Mouse (Mus musculus): Measurements from ENCODE around the gene Parg. TPM values are rescaled to one million over a fixed set of nuclear protein-coding genes. Genes with fewer than 3 reads are reported as not detected.

Gene Parg
- 36.9 and 46.5 TPM in 2 replicates for polyA plus RNA-seq (2014; fragmentation: Nextera tagmentation; extraction: Ambion mirVana)

GRCm38 (mm10) chr14:32201791-32202451 is at the start of gene Parg, which contains the start of gene Timm23:
Parg (plus strand) TSS chr14:32201949.
Timm23 (minus strand) TSS chr14:32201898.
- Histone ChIP-seq H3K36me3 (ENCODE audit: control insufficient read depth, insufficient read depth, low read length) (peaks cover 16% of the 10 kb centered on the region), H3K9ac (replicated peaks; ENCODE audit: low read depth, low read length) (peak within 1 kb of the TSS; percentile 89), H3K27me3 (ENCODE audit: control insufficient read depth, insufficient read depth, low read length) (peaks cover 3% of the 10 kb centered on the region; the same call in 1 of the 2 replicates), H3K4me3 (ENCODE audit: low read depth, low read length) (peak within 1 kb of the TSS; percentile 100), H3K27ac (ENCODE audit: low read depth, low read length) (peak within 1 kb of the TSS; percentile 67), H3K9me3 (ENCODE audit: control insufficient read depth, low read length) (no peaks in the 10 kb centered on the region), H3K4me1 (ENCODE audit: control insufficient read depth, insufficient read depth, low read length) (peaks cover 18% of the 10 kb centered on the region), H3K4me2 (ENCODE audit: low read depth, low read length) (peak within 1 kb of the TSS; percentile 80)
- under 1% methylated on average over 76 of the region's 77 CpGs for WGBS
- ATAC-seq (ENCODE audit: low read depth) = peak; percentile 96

DNA sequence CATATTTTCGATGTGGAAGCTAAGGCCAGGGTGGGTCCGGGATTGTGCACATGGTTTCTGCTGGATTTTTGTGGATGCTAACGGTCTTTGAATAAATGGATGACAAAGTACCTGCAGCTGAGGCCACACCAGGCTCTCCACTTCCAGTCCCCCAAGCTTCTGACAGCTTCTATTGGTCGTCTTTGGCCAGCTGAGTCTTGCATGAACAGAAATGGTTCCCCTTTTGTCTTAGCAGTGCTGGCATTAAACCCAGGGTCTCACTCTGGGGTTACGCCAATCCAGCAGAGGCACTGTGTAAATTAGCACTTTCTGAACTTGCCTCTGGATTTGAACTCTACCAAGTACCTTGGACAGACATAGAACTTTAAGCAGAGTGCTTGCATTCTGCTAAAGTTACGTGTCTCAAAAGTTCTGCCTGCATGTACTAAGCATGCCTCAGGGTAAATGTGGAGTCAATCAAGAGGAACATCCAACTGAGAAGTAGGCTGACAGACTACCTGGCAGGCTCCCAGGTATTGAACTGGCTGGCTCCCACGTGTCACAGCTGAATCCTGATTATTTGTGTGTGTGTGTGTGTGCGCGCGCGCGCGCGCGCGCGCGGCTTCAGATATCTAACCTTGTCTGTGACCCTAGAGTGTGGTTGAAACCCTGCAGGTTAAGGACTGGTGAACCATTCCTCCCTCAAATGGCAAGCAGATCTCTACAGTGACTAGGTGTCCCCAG is 49.3 kb upstream of the Parg start:
- ATAC-seq (ENCODE audit: low read depth) = no peak
- H3K9me3 ChIP-seq (ENCODE audit: control insufficient read depth, low read length) = peaks cover 4% of the 10 kb centered on the region; the same call in 1 of the 2 replicates
- H3K27me3 ChIP-seq (ENCODE audit: control insufficient read depth, insufficient read depth, low read length) = no peaks in the 10 kb centered on the region
- H3K4me2 ChIP-seq (ENCODE audit: low read depth, low read length) = no peak overlapping the region
- H3K27ac ChIP-seq (ENCODE audit: low read depth, low read length) = no peak overlapping the region
- H3K4me1 ChIP-seq (ENCODE audit: control insufficient read depth, insufficient read depth, low read length) = no peaks in the 10 kb centered on the region
- H3K9ac ChIP-seq (replicated peaks; ENCODE audit: low read depth, low read length) = no peak overlapping the region
- no peak overlapping the region for H3K4me3 ChIP-seq (ENCODE audit: low read depth, low read length)
- 92% methylated on average over 18 of the region's 18 CpGs for WGBS
- H3K36me3 ChIP-seq (ENCODE audit: control insufficient read depth, insufficient read depth, low read length) = no peaks in the 10 kb centered on the region

DNA sequence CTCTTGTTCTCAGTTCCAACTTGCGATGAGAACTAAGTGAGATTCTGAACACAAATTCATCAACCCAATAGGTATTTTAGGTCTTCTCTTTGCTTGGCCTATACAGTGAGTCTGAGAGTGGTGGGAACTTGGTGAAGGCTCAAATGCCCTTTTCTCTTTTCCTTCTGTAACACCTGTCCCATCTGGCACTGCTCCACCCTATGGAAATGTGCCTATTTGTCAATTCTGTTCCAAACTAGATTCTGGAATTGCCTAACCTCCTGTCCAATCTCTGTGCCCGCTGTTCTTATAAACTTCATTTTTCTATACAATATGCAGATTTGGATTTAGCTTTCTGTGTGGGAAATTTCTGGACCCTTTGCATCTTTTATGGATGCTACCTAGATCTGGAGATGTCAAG is 48.6 kb upstream of the Parg start:
- 92% methylated on average over 2 of the region's 2 CpGs for WGBS
- Histone ChIP-seq H3K4me2 (ENCODE audit: low read depth, low read length) (no peak overlapping the region), H3K36me3 (ENCODE audit: control insufficient read depth, insufficient read depth, low read length) (no peaks in the 10 kb centered on the region), H3K4me1 (ENCODE audit: control insufficient read depth, insufficient read depth, low read length) (no peaks in the 10 kb centered on the region), H3K9ac (replicated peaks; ENCODE audit: low read depth, low read length) (no peak overlapping the region), H3K4me3 (ENCODE audit: low read depth, low read length) (no peak overlapping the region), H3K27me3 (ENCODE audit: control insufficient read depth, insufficient read depth, low read length) (no peaks in the 10 kb centered on the region), H3K27ac (ENCODE audit: low read depth, low read length) (no peak overlapping the region), H3K9me3 (ENCODE audit: control insufficient read depth, low read length) (no peaks in the 10 kb centered on the region)
- no peak for ATAC-seq (ENCODE audit: low read depth)

- no peak overlapping the region for H3K4me2 ChIP-seq (ENCODE audit: low read depth, low read length)
- H3K9ac ChIP-seq (replicated peaks; ENCODE audit: low read depth, low read length) = no peak overlapping the region
- H3K4me1 ChIP-seq (ENCODE audit: control insufficient read depth, insufficient read depth, low read length) = peaks cover 5% of the 10 kb centered on the region; the same call in 1 of the 2 replicates
- no peak for ATAC-seq (ENCODE audit: low read depth)
- no peaks in the 10 kb centered on the region for H3K36me3 ChIP-seq (ENCODE audit: control insufficient read depth, insufficient read depth, low read length)
- H3K27me3 ChIP-seq (ENCODE audit: control insufficient read depth, insufficient read depth, low read length) = no peaks in the 10 kb centered on the region
- no peak overlapping the region for H3K4me3 ChIP-seq (ENCODE audit: low read depth, low read length)
- no peaks in the 10 kb centered on the region for H3K9me3 ChIP-seq (ENCODE audit: control insufficient read depth, low read length)
- WGBS = 93% methylated on average over 6 of the region's 6 CpGs
- no peak overlapping the region for H3K27ac ChIP-seq (ENCODE audit: low read depth, low read length)
Observed at GRCm38 (mm10) chr14:32154758-32155157, 47.0 kb upstream of the Parg start.

- peak; percentile 15 for ATAC-seq (ENCODE audit: low read depth)
Observed at GRCm38 (mm10) chr14:32159150-32159670, 42.5 kb upstream of the Parg start.

DNA sequence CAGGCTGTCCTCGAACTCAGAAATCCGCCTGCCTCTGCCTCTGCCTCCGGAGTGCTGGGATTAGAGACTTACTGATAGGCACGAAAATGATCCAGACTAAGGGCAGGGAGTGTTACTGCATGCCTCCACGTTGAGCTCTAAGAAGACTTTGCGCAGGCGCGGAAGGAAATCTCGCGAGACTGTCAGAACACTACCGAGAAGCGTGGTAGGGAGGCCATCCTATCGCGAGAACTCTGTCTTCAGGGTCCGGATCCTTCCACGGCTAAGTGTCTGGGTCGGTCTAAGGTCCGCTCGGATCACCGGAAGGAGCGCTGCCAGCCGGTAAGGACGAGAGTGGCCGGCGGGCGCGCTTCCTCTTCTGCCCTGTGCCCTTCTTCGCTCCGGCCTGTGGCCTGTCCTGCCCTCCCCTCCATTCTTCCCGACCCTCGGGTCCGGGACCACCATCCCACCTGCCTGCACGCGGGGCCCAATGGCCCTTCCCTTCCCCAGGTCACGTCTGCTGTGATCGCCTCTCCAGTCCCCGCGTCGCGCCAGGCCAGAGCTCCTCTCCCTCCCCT is 42.0 kb upstream of the Parg start, which contains the start of gene Ncoa4:
Gene Ncoa4 (plus strand): TSS at position 176 of the 557 bp plus-strand sequence.
- peak within 1 kb of the TSS; percentile 85 for H3K27ac ChIP-seq (ENCODE audit: low read depth, low read length)
- H3K36me3 ChIP-seq (ENCODE audit: control insufficient read depth, insufficient read depth, low read length) = no peaks in the 10 kb centered on the region
- H3K4me1 ChIP-seq (ENCODE audit: control insufficient read depth, insufficient read depth, low read length) = peaks cover 15% of the 10 kb centered on the region
- H3K9me3 ChIP-seq (ENCODE audit: control insufficient read depth, low read length) = no peaks in the 10 kb centered on the region
- WGBS = under 1% methylated on average over 34 of the region's 40 CpGs
- peak within 1 kb of the TSS; percentile 89 for H3K4me3 ChIP-seq (ENCODE audit: low read depth, low read length)
- peak within 1 kb of the TSS; percentile 93 for H3K4me2 ChIP-seq (ENCODE audit: low read depth, low read length)
- peak within 1 kb of the TSS; percentile 91 for H3K9ac ChIP-seq (replicated peaks; ENCODE audit: low read depth, low read length)
- H3K27me3 ChIP-seq (ENCODE audit: control insufficient read depth, insufficient read depth, low read length) = no peaks in the 10 kb centered on the region
- ATAC-seq (ENCODE audit: low read depth) = peak; percentile 97

More at GRCm38 (mm10) chr14:32159150-32159670, 42.5 kb upstream of the Parg start:
- no peaks in the 10 kb centered on the region for H3K36me3 ChIP-seq (ENCODE audit: control insufficient read depth, insufficient read depth, low read length)
- peak overlapping the region; percentile 91 for H3K9ac ChIP-seq (replicated peaks; ENCODE audit: low read depth, low read length)
- H3K27me3 ChIP-seq (ENCODE audit: control insufficient read depth, insufficient read depth, low read length) = no peaks in the 10 kb centered on the region
- H3K9me3 ChIP-seq (ENCODE audit: control insufficient read depth, low read length) = no peaks in the 10 kb centered on the region
- 30% methylated on average over 4 of the region's 4 CpGs for WGBS
- peak overlapping the region; percentile 93 for H3K4me2 ChIP-seq (ENCODE audit: low read depth, low read length)
- H3K4me3 ChIP-seq (ENCODE audit: low read depth, low read length) = peak overlapping the region; percentile 89
- H3K4me1 ChIP-seq (ENCODE audit: control insufficient read depth, insufficient read depth, low read length) = peaks cover 15% of the 10 kb centered on the region
- peak overlapping the region; percentile 85 for H3K27ac ChIP-seq (ENCODE audit: low read depth, low read length)

- ATAC-seq (ENCODE audit: low read depth) = no peak
- no peak overlapping the region for H3K27ac ChIP-seq (ENCODE audit: low read depth, low read length)
- 36% methylated on average over 7 of the region's 7 CpGs for WGBS
Observed at GRCm38 (mm10) chr14:32160563-32160962, 41.2 kb upstream of the Parg start.

DNA sequence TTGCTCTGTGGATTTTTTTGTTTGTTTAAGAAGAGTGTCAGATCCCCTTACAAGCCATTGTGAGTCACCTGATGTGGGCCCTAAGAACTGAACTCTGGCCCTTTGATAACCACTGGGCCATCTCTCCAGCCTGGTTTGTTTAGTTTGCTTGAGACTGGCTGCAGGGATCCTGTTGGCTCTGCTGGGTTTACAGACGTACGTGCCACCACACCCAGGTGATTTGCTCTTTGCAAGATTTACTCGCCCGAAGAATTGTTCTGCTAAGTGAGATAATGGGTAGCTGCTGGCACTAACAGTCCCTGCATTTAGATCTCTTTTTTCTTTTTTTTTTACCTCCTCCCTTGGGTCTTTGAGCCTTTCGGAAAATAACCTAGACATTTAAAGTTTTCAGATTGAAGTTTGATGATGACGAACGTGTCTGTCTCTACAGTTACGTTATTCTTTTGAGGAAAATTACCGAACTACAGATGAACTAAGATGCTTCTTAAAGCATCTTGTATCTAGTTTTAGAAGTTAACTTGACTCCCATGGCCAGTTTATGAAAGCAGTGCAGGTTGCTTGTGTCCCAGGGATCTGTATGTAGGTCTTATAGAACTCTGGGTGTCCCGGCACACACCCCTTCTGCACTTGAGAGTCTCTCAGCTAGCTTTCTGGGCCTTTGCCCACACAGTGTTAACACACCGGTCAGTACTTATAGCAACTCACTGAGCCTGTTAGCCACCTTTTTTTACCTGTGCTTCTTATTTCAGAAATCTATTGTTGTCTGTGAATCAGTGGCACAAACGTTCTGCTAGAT is 40.5 kb upstream of the Parg start:
- H3K9ac ChIP-seq (replicated peaks; ENCODE audit: low read depth, low read length) = no peak overlapping the region

More at GRCm38 (mm10) chr14:32160563-32160962, 41.2 kb upstream of the Parg start:
- H3K9me3 ChIP-seq (ENCODE audit: control insufficient read depth, low read length) = no peaks in the 10 kb centered on the region
- no peaks in the 10 kb centered on the region for H3K36me3 ChIP-seq (ENCODE audit: control insufficient read depth, insufficient read depth, low read length)
- H3K27me3 ChIP-seq (ENCODE audit: control insufficient read depth, insufficient read depth, low read length) = no peaks in the 10 kb centered on the region
- H3K4me2 ChIP-seq (ENCODE audit: low read depth, low read length) = peak overlapping the region; percentile 93
- H3K4me3 ChIP-seq (ENCODE audit: low read depth, low read length) = peak overlapping the region; percentile 89
- H3K9ac ChIP-seq (replicated peaks; ENCODE audit: low read depth, low read length) = peak overlapping the region; percentile 91
- peaks cover 21% of the 10 kb centered on the region for H3K4me1 ChIP-seq (ENCODE audit: control insufficient read depth, insufficient read depth, low read length)

More for the DNA sequence above, 40.5 kb upstream of the Parg start:
- no peak overlapping the region for H3K4me3 ChIP-seq (ENCODE audit: low read depth, low read length)
- H3K4me1 ChIP-seq (ENCODE audit: control insufficient read depth, insufficient read depth, low read length) = peaks cover 23% of the 10 kb centered on the region
- ATAC-seq (ENCODE audit: low read depth) = no peak
- H3K27me3 ChIP-seq (ENCODE audit: control insufficient read depth, insufficient read depth, low read length) = no peaks in the 10 kb centered on the region
- no peaks in the 10 kb centered on the region for H3K9me3 ChIP-seq (ENCODE audit: control insufficient read depth, low read length)
- no peak overlapping the region for H3K27ac ChIP-seq (ENCODE audit: low read depth, low read length)
- H3K4me2 ChIP-seq (ENCODE audit: low read depth, low read length) = no peak overlapping the region
- H3K36me3 ChIP-seq (ENCODE audit: control insufficient read depth, insufficient read depth, low read length) = no peaks in the 10 kb centered on the region
- WGBS = 93% methylated on average over 12 of the region's 12 CpGs

Measured in neural tube, embryonic 14.5 days (tissue).